Mouse (Mus musculus): ENCODE measurements at regions not wholly inside any gene's neighbourhood (a gene's known extent, or its start where the extent isn't known, plus 50 kb on each side); places are given as distances from the start of the nearest gene placed in this dataset.
A peak's percentile ranks its signal among the peaks of the same experiment; 100 is the strongest.

DNA sequence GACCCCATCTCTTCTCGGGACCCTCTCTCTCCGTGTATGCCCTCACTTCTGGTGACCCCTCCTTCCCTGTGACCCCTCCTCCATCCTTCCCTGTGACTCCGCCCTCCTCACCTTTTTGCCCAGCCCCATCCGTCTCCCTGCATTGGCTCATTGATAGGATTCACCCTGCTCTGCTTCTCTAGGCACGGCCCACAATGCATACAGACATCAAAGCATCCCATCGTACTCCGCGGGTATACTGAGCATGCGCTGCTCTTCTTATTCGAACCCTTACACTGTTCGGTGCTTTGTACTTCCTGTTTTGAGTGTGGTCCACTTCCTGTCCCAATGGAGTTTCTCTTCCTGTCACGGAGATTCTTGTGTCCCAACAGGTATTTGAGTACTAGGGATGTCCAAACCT, 504.8 kb downstream of the Tbc1d22a start:
- no peak for DNase-seq (ENCODE audit: low spot score in 2 of 2)
- intact Hi-C loops (cut with DNase I): no loop called here

DNA sequence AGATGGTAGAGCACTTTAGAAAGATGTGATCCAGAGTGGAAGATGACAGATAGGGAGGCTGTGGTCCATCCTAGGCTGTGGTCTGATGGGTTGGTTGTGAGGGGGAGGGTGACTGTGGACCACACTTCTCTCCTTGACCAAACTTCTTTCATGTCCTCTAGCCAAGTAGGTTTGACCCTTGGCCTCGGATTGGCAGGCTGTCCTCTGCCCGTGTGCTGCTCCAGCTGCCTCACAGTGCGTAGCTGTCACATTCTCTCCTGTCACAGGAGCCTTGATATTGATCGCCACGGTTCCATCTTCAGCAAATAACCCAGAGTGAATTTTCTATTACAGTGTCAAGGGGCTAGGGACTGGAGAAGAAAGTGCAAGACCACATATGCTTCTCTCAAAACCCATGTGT, 506.9 kb downstream of the Tbc1d22a start:
- intact Hi-C loops (cut with DNase I): no loop called here
- DNase-seq (ENCODE audit: low spot score in 2 of 2): no peak

DNA sequence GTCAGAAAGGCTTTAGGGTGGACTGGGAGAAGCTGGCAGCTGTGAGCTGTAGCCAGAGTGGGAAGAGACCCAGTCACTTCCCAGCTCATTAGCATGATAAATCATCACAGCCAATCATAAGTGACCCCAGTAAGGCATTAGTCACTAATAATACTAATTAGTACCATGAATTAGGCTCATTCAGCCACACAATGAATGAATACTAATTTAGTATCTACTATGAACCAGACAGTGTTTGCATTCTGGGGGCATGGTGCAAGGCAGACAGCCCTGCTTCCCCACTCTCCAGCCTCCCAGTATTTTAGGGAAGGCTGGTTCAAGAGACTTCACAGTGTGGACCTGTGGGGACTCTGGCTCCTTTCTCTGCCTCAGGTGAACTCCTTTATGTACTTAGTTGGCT, 523.7 kb downstream of the Tbc1d22a start:
- intact Hi-C loops (cut with DNase I): no loop called here
- no peak for DNase-seq (ENCODE audit: low spot score in 2 of 2)

DNA sequence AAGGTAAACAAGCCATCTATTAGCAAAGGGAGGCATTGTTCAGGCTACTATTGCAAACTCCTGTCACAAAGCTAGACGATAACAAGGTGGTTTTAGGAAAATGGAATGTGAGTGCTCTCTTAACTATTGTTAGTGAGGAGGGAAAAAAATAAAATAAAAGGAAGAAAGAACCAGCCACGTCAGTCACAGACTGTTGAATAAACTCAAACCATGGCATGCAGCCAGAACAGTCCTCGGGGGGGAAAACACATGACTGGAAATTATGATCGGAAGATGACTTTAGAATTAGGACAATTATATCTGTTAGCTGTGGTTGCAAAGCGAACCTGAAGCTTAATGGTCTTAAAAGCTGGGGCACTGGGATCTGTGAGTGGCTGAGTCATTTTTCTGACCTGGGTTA, 524.1 kb downstream of the Tbc1d22a start:
- intact Hi-C loops (cut with DNase I): no loop called here
- DNase-seq (ENCODE audit: low spot score in 2 of 2): no peak

DNA sequence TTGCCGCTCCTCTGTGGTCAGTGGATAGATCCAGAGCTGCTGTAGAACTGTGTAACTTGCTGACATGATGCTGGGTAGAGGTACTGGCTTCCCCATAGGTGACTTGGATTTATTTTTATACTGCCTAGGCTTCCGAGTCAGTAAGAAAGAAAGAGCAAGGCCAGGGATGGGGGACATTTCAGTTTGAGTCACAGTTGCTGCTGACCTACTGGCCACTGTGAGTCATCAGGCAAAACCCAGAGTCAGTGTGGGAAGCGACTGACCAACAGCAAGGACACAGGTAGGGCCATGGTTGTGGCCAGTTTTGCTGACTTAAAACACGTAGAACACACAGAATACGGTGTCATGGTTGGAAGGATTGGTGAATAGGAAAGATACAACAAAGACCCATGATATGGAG, 524.5 kb downstream of the Tbc1d22a start:
- DNase-seq (ENCODE audit: low spot score in 2 of 2): no peak
- intact Hi-C loops (cut with DNase I): no loop called here

DNA sequence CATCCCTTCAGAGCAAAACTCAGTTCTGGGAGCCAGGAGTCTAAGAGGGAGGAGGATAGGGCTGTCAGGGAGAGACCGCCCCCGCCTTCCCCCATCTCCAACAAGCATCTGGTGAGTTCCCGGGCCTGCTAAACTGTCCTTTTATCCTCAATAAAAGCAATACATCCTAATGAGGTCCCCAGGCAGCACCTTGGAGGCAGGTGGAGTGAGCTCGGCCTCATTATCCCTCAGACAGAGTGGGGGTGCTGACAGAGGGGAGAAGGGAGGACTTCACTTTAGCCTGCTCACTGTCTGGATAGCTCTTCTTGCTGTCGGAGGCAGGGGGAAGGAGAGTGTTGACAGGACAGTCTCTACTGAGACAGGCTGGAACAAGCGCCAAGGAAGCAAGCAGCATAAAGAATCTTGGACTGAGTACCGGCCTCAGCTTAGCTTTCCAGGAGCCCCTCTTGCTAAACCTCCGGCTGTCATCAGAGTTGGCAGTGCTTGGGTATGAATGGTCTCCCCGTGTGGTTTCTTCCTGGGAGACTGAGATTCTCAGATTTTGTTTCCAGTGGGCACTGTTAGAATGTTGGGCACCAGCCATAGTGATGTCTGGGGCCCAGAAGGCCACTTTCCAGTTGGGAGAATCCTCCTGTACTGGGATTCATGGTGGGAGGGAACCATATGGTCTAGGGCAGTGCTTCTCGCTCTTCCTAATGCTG, 537.3 kb downstream of the Tbc1d22a start:
- intact Hi-C loops (cut with DNase I): no loop called here
- DNase-seq (ENCODE audit: low spot score in 2 of 2): peak; percentile 18 to 22

DNA sequence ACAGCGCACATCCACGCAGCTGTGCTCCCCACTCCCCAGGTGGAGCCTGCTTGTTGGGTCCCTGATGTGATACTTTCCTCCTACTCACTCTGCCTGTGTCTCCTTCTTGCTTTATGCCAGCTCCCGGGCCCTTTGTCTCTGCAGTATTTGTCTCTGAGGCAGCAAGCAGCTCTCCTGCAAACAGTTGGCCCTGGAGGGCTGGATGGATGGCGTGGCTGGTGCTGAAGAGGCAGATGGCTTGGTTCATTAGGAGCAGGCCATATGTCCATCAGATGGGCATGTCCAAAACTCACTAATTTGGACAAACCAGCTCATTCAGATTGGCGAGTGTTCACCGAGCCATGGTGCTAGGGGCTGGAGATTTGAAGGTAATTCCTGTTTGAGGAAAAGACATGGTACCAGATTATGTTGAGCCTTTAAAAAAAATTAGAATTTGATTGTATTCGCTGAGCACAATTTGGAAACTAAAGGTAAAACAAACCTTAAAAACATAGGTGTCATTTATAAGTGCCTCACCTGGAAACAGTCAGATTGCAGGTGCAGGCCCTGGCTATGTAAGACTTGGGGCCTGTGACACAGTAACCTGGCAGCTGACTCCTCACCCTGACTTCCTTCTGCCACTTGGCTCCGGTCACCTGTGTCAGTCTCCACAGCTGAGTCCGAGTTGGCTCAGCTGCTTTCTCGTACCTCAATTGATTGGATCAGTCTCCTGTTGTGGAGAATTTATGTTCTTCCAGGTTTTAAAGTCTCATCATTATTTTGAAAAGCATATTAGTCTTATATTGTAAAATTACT, 549.5 kb downstream of the Tbc1d22a start:
- no peak for DNase-seq (ENCODE audit: low spot score in 2 of 2)
- intact Hi-C loops (cut with DNase I): no loop called here

DNA sequence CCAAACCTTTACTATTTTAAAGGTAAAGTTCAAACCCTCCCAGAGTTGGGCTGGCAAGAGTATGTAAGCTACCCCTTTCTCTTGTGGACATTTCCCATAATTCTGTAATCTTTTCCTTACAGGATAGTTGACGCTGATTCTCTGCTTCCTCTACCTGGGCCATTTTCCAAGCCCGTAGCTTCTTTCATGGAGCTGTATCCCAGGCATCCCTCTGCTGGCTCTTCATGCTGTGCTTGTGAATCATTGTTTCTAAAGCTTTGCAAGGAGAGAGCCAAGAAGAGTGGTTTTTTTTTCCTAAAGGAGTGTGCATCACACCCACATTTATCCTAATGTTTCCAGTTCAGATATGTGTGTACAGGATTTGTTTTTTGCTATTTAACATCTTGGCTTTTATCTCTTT, 553.4 kb downstream of the Tbc1d22a start:
- intact Hi-C loops (cut with DNase I): no loop called here
- DNase-seq (ENCODE audit: low spot score in 2 of 2): no peak

DNA sequence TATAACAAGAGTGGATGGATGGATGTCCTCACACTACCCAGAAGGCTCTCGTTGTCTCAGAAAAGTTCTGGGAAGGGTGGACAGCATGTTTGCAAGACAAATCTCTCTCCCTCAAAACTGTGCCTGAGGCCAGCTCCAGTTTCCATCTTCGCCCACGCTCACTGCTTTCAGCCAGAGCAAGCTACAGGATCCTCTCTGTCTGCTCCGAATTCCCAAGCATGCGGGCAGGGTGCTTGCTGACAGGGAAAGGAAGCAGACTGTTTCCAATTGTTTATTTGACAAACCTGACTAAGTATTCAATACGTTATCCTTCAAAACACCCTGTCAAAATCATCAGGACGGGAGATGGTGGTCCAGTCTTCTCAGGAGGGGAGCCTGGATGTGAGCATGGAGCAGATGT, 558.8 kb downstream of the Tbc1d22a start:
- intact Hi-C loops (cut with DNase I): no loop called here
- DNase-seq (ENCODE audit: low spot score in 2 of 2): peak in 1 of 2 experiments; percentile 19

DNA sequence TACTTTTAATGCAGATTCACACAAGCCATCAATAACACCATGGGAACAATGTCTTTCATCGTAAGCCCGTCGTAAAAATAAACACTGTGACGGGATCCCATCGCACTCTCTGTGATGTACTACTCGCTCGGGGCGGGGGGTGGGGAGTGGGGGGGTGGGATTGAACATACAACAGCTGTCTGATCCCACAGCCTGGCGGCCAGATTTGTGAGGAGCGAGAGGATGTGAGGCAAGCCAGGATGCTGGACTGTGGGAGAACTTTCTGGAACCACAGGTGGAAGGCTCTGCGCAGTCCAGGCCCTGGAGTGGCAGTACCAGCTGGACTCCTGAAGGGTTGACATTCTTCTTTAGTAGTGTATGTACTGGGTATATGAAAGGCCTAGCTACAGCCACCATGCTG, 563.7 kb downstream of the Tbc1d22a start:
- DNase-seq (ENCODE audit: low spot score in 2 of 2): no peak
- intact Hi-C loops (cut with DNase I): no loop called here

DNA sequence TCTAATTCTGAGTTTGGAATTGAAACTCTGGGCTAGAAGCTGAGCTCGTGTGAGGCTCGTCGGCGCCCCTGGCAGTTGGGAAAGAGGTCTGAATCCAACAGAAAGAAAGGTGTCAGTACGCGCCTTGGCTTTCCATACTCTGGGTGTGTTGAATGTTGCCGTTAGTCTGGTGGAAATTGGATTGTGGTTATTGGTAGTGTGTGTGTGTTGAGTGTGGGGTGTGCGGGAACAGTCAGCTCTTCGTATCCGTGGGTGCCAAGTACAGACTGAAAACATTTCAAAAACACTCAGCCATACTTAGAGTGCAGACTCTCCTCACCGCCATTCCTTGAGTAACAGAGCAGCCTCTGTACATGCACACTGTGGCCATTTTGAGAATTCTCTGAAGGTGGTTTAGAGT, 566.9 kb downstream of the Tbc1d22a start:
- intact Hi-C loops (cut with DNase I): no loop called here
- peak in 1 of 2 experiments; percentile 35 for DNase-seq (ENCODE audit: low spot score in 2 of 2)

DNA sequence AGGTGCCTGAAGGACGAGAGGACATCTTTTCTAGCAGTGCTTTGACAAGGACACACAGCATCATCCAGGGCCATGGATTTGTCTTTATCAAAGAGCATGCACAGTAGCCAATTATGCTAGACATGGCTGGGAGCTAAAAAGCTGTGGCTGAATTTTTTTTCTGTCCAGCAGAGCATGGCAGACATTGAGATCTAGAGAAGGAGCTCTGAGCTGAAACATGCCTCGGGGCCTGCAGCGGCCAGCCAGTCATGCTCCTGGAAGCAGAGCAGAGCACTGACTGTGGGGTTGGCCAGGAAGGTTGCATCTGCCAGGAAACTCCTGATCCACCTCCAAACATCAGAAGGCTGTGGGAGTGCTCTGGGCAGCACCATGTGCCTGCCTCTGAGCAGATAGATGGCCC, 580.5 kb downstream of the Tbc1d22a start:
- DNase-seq (ENCODE audit: low spot score in 2 of 2): no peak
- intact Hi-C loops (cut with DNase I): no loop called here

DNA sequence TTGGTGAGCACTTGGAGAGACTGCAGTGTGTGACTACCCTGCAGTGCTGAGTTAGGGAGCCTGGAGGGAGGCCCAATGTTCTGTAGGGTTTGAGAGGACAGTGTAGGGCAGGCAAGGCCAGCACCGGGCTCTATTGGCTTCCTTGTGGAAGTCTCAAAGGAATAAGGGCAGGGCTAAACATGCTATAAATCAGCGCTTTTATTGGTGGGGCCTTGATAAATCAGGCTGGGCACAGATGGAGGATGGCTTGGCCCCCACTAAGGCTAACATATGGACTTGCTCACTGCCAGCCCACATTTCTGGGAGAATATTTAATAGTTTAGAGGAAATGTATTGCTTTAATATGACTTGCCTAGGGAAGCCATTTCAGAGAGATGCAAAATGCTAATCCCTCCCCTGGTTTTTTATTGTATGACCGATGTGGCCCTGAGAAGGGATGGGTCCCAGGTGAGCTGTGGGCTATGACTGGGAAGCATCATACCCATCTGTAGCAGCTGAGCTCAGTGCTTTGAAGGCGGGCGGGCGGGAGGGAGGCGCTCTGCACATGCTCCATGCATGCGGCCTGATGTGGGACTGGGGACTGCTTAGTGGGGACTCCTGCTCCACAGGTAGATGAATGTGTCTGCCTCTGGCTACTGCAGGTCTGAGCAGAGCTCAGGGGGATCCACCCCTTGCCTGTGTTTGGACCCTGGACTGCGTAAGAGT, 584.4 kb downstream of the Tbc1d22a start:
- no peak for DNase-seq (ENCODE audit: low spot score in 2 of 2)
- intact Hi-C loops (cut with DNase I): no loop called here

DNA sequence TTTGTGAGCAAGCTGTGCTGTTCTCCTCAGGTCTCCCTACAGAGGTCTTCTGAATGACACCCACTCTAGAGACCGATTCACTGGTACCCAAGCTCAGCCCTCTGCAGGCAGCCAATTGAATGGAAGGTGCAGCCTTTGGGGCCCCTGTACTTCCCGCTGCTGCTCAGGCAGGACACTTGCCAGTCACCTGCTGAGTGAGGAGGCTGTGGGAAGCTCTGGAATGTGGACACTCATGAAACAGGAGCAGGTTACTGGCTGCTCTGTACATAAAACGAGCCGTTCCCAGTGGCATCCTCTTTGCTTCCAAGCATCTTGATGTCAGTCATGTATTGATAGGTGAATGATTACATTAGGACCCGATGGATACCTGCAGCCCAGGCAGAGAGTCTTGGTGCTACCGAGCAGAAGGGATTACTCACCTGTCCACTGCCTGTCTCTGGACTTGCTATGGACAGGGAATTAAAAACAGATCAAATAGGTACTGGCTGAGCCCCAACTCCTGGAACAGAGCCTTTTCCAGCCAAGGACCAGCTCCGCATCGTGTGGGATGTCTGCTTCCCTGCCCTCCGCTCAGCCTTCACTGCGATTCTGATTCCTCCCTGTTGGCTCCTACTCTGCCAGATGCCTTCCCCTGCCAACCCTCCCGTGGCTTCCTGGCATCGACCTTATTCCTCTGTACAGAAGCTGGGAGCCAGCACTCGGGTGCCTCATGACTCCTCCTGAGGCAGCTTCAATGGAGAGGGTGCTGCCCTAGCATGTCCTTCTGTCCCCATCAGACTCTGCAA, 593.2 kb downstream of the Tbc1d22a start:
- intact Hi-C loops (cut with DNase I): no loop called here
- DNase-seq (ENCODE audit: low spot score in 2 of 2): no peak

DNA sequence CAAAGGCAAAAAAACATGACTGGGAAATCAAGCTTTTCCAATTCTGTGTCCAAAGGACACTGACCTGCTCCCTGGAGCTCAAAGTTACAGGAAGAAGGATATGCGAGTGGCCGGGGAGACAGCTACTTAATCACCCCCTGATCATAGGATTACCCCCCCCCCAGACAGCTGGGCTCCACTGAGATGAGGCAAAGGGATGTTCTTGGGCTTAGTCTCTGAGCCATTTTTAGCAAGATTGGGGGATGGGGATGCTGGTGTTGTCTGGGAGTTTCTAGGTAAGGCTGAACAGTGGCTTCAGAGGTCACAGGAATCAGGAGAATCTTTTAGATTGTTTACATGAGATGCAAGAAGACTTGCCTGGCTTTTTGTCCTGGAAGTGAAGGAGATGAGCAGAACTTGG, 597.6 kb downstream of the Tbc1d22a start:
- DNase-seq (ENCODE audit: low spot score in 2 of 2): no peak
- intact Hi-C loops (cut with DNase I): no loop called here

DNA sequence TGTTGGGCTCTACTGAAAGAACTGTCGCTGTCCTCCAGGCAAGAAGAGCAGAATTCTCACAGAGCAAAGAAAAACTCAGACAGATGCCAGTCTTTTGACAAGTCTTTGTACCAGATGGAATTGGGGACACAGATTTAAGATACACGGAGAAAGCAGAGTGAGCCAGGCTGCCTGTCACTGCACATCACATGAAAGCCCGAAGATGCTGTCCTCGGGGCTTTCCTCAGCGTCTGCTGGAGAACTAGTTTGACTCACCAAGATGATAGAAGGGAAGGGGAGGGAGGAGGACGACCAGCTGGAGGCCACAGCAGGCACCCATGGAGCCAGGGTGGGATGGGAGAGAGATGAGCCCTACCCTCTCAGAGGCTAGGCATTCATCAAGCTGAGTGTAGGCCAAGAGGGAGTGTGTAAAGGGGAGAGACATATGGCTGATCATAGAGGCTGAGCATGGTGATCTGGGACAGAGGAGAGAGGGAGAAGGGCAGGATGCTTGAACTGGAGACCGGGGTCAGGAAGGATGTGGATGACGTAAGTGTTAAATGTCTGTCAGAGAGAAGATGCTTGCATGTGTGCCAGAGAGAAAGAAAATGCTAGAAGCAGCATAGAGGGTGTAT, 600.7 kb downstream of the Tbc1d22a start:
- DNase-seq (ENCODE audit: low spot score in 2 of 2): no peak
- intact Hi-C loops (cut with DNase I): no loop called here

DNA sequence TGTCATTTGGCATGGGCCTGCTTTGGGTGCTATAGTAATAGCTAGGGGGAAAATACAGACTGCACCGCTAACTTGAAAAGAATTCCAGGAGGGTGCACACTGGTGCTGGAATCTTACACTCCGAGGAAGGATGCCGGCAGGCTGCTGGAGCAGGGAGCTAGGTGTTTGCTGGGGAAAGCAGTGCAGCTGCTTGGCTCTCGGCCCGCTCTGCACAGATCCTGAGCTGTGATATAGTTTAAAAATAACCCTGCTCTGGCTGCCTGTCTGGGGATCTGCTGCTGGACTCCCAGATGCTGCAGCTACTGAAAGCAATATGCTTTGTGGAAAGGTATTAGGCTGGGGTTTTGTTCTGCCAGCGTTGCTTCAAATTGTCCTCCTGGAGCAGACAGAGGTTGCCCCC, 621.7 kb downstream of the Tbc1d22a start:
- intact Hi-C loops (cut with DNase I): no loop called here
- DNase-seq (ENCODE audit: low spot score in 2 of 2): peak; percentile 31 to 32

DNA sequence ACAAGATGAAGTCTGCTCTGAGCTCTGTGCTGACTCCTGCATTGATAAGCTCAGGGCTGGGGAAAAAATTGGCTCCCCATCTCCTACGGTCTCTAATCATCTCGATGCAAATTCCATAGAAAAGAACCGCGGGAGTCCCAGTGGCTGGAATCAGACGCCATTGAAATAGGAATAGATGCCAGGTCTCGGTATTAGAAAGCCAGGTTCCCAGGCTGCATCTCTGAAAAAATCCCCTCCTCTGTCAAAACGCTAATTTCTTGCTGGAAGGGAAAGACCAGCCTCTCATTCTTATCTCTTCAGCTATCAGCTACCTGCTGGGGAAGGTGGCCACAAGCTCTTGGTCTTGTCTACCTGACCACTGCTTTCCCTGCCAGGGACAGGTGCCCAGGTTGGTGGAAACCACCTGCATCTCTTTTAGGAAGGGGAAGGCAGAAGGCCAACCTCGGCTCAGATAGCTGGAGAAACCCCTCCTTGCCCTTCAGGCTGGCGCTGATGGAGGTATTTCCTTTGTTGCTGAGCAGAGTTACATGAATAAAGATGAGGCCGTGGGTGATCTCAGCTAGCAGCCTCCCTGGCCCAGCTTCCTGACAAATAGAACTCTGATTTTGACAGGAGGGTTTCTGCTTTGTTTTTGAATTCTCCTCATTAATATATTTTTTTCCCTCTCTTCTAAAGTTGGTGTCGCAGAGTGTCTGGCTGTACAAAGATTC, 638.1 kb downstream of the Tbc1d22a start:
- intact Hi-C loops (cut with DNase I): no loop called here
- DNase-seq (ENCODE audit: low spot score in 2 of 2): no peak

DNA sequence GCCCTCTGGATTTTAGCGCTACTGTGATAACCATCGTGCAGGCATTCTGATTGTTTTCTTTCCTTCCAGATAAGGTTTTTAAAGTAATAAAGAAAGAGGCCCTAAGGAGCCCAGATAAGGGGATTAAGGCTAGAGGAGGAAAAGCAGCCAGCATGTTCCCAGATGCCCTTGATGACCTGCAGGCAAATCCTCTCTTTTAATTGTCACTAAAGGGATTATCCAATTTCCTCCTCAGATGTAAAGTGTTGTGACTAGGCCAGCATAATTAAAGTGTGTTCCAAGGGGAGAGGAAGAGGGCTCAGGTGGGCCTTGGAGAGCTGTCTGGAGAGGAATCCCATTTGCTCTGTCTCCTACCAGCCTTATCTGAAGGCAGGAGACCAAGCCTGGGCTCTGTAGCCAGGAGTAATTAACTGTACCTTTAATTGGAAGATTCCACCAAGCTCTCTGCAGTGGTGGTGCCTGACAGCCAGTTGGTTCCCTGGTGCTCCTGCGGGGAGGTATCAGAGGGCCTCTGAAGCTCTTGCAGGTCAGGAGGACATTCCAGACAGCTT, 644.2 kb downstream of the Tbc1d22a start:
- intact Hi-C loops (cut with DNase I): no loop called here
- DNase-seq (ENCODE audit: low spot score in 2 of 2): no peak
